Mouse (Mus musculus) ES-Bruce4 (cell line): ENCODE measurements at regions not wholly inside any gene's neighbourhood (a gene's known extent, or its start where the extent isn't known, plus 50 kb on each side); places are given as distances from the start of the nearest gene placed in this dataset.

Experiments
- H3K27ac ChIP-seq: 2 replicates; pipeline ENCODE4 v1.5.1; 2012; ENCODE audit warnings: low read length, inconsistent platforms; ENCODE audit not compliant: insufficient read depth
- H3K27me3 ChIP-seq: 2 replicates; pipeline ENCODE4 v1.6.1; 2012; ENCODE audit warnings: mild to moderate bottlenecking, low read length, inconsistent platforms; ENCODE audit not compliant: control insufficient read depth, poor library complexity, insufficient read depth, severe bottlenecking
- H3K36me3 ChIP-seq: 2 replicates; pipeline ENCODE4 v1.6.1; 2012; ENCODE audit warnings: inconsistent platforms, mild to moderate bottlenecking, low read length, moderate library complexity; ENCODE audit not compliant: control insufficient read depth, poor library complexity, insufficient read depth, severe bottlenecking
- H3K4me1 ChIP-seq: one replicate; pipeline ENCODE4 v1.8.1; 2011; ENCODE audit warnings: low read length; ENCODE audit not compliant: control insufficient read depth, insufficient read depth
- H3K4me3 ChIP-seq: 2 replicates; pipeline ENCODE4 v1.5.1; 2011; ENCODE audit warnings: low read depth, mild to moderate bottlenecking, low read length
- H3K9ac ChIP-seq: 2 replicates; pipeline ENCODE4 v1.6.1; 2012; ENCODE audit warnings: low read depth, mild to moderate bottlenecking, inconsistent platforms; ENCODE audit not compliant: poor library complexity, severe bottlenecking
- H3K9me3 ChIP-seq: replicated peaks from 2 replicates; pipeline ENCODE4 v1.6.1; 2012; ENCODE audit warnings: mild to moderate bottlenecking, low read length, inconsistent platforms; ENCODE audit not compliant: control insufficient read depth, poor library complexity, insufficient read depth, severe bottlenecking
- CTCF ChIP-seq: IDR thresholded peaks from one replicate; pipeline ENCODE4 v1.8.1; 2011; ENCODE audit warnings: low read depth, low read length
- EP300 ChIP-seq: IDR thresholded peaks from 2 replicates; pipeline ENCODE4 v1.6.1; 2011; ENCODE audit warnings: low read depth, low read length; ENCODE audit not compliant: insufficient read depth
- POLR2A ChIP-seq: IDR thresholded peaks from one replicate; pipeline ENCODE4 v1.8.1; 2011; ENCODE audit warnings: low read length; ENCODE audit not compliant: insufficient read depth

- H3K27me3 ChIP-seq: no peaks in the 10 kb centered on the region
- no peak overlapping the region for H3K27ac ChIP-seq
- H3K9ac ChIP-seq: no peak overlapping the region
- H3K36me3 ChIP-seq: no peaks in the 10 kb centered on the region
- no peak for TF ChIP-seq CTCF
- TF ChIP-seq POLR2A: no peak
- TF ChIP-seq EP300: no peak
- H3K4me3 ChIP-seq: no peak overlapping the region
- H3K4me1 ChIP-seq: no peaks in the 10 kb centered on the region
- no peaks in the 10 kb centered on the region for H3K9me3 ChIP-seq
These were observed 718.6 kb downstream of the Tlr4 start for GRCm38 (mm10) chr4:67546013-67546412.

GRCm38 (mm10) chr4:67547957-67548356 is 720.6 kb downstream of the Tlr4 start:
- H3K36me3 ChIP-seq: no peaks in the 10 kb centered on the region
- no peak for TF ChIP-seq CTCF
- TF ChIP-seq POLR2A: no peak
- TF ChIP-seq EP300: no peak
- no peak overlapping the region for H3K9ac ChIP-seq
- no peak overlapping the region for H3K27ac ChIP-seq
- no peak overlapping the region for H3K4me3 ChIP-seq
- H3K9me3 ChIP-seq: no peaks in the 10 kb centered on the region
- no peaks in the 10 kb centered on the region for H3K4me1 ChIP-seq
- no peaks in the 10 kb centered on the region for H3K27me3 ChIP-seq

GRCm38 (mm10) chr4:67553511-67553910 is 726.1 kb downstream of the Tlr4 start:
- H3K9me3 ChIP-seq: no peaks in the 10 kb centered on the region
- H3K4me3 ChIP-seq: no peak overlapping the region
- no peaks in the 10 kb centered on the region for H3K36me3 ChIP-seq
- H3K4me1 ChIP-seq: no peaks in the 10 kb centered on the region
- no peaks in the 10 kb centered on the region for H3K27me3 ChIP-seq
- no peak overlapping the region for H3K9ac ChIP-seq
- no peak overlapping the region for H3K27ac ChIP-seq
- no peak for TF ChIP-seq POLR2A
- TF ChIP-seq CTCF: no peak
- TF ChIP-seq EP300: no peak

- no peaks in the 10 kb centered on the region for H3K36me3 ChIP-seq
These were observed 747.4 kb downstream of the Tlr4 start for GRCm38 (mm10) chr4:67574816-67575215.

GRCm38 (mm10) chr4:67589501-67589900 is 762.1 kb downstream of the Tlr4 start:
- no peak overlapping the region for H3K27ac ChIP-seq
- H3K27me3 ChIP-seq: no peaks in the 10 kb centered on the region
- no peak overlapping the region for H3K9ac ChIP-seq
- no peak for TF ChIP-seq POLR2A
- no peak for TF ChIP-seq EP300
- no peak for TF ChIP-seq CTCF
- H3K36me3 ChIP-seq: no peaks in the 10 kb centered on the region
- H3K9me3 ChIP-seq: no peaks in the 10 kb centered on the region
- no peak overlapping the region for H3K4me3 ChIP-seq
- H3K4me1 ChIP-seq: no peaks in the 10 kb centered on the region

More at GRCm38 (mm10) chr4:67574816-67575215, 747.4 kb downstream of the Tlr4 start:
- Histone ChIP-seq H3K27me3 (no peaks in the 10 kb centered on the region), H3K4me1 (no peaks in the 10 kb centered on the region), H3K9ac (no peak overlapping the region), H3K27ac (no peak overlapping the region), H3K4me3 (no peak overlapping the region), H3K9me3 (no peaks in the 10 kb centered on the region)
- no peak for TF ChIP-seq CTCF

- H3K27me3 ChIP-seq: no peaks in the 10 kb centered on the region
- no peak for TF ChIP-seq EP300
- TF ChIP-seq CTCF: no peak
- TF ChIP-seq POLR2A: no peak
- H3K9me3 ChIP-seq: no peaks in the 10 kb centered on the region
- no peak overlapping the region for H3K27ac ChIP-seq
- no peaks in the 10 kb centered on the region for H3K36me3 ChIP-seq
- H3K4me3 ChIP-seq: no peak overlapping the region
- H3K4me1 ChIP-seq: no peaks in the 10 kb centered on the region
- H3K9ac ChIP-seq: no peak overlapping the region
These were observed 762.8 kb downstream of the Tlr4 start for GRCm38 (mm10) chr4:67589976-67590727.
